Mouse (Mus musculus) kidney, embryonic 15.5 days (tissue): ENCODE data around the gene Dctd. TPM values are rescaled to one million over a fixed set of nuclear protein-coding genes. Genes with fewer than 3 reads are reported as not detected.
"Not testable (repeated sequence)": the region's sequence is repeated elsewhere in the genome, so short reads cannot be mapped to it uniquely, and the experiment has no call there.

Experiments
- ATAC-seq: fragments of 200-750 bp; cut with Nextera tagmentation; replicated peaks from 2 replicates; pipeline ENCODE4 v1.8.0; 2017; ENCODE audit warnings: moderate TSS enrichment; ENCODE audit not compliant: low FRiP score
- H3K27ac ChIP-seq: fragments of 300-500 bp; sonication (generic); 2 replicates; pipeline ENCODE4 v1.5.1; 2015; ENCODE audit warnings: mild to moderate bottlenecking, inconsistent platforms
- H3K27me3 ChIP-seq: fragments of 300-500 bp; sonication (generic); 2 replicates; pipeline ENCODE4 v1.6.1; 2015; ENCODE audit warnings: inconsistent platforms
- H3K36me3 ChIP-seq: fragments of 300-500 bp; sonication (generic); 2 replicates; pipeline ENCODE4 v1.6.1; 2015; ENCODE audit warnings: inconsistent platforms
- H3K4me1 ChIP-seq: fragments of 300-500 bp; sonication (generic); 2 replicates; pipeline ENCODE4 v1.6.1; 2015; ENCODE audit warnings: inconsistent platforms
- H3K4me2 ChIP-seq: fragments of 300-500 bp; sonication (generic); 2 replicates; pipeline ENCODE4 v1.6.1; 2015; ENCODE audit warnings: moderate library complexity, mild to moderate bottlenecking, inconsistent platforms
- H3K4me3 ChIP-seq: fragments of 300-500 bp; sonication (generic); replicated peaks from 2 replicates; pipeline ENCODE4 v1.5.1; 2015; ENCODE audit warnings: mild to moderate bottlenecking, inconsistent platforms
- H3K9ac ChIP-seq: fragments of 300-500 bp; sonication (generic); 2 replicates; pipeline ENCODE4 v1.6.1; 2015; ENCODE audit warnings: mild to moderate bottlenecking, inconsistent platforms
- H3K9me3 ChIP-seq: fragments of 300-500 bp; sonication (generic); replicated peaks from 2 replicates; pipeline ENCODE4 v1.6.1; 2016; ENCODE audit warnings: inconsistent platforms
- WGBS: fragments of 180-500 bp; shearing (Covaris S2); methylation state at CpG from one replicate; pipeline ENCODE4 v1.1.7; 2015; ENCODE audit warnings: mixed read lengths; 5-methylcytosine and 5-hydroxymethylcytosine counted together
- polyA plus RNA-seq: library from polyadenylated mRNA; unstranded; fragments of >200 nt; fragmentation: Nextera tagmentation; extraction: Ambion mirVana; gene quantifications from 2 replicates; pipeline ENCODE4 v1.2.1, GENCODE M21; 2015

Gene Dctd
- polyA plus RNA-seq, 1 experiment from 2014 or later, result 36.7 TPM

GRCm38 (mm10) chr8:48152062-48152738, 53.3 kb downstream of the Dctd start:
- peaks cover 3% of the 10 kb centered on the region; the same call in 1 of the 2 replicates for H3K36me3 ChIP-seq
- no peak overlapping the region for H3K9ac ChIP-seq
- H3K4me3 ChIP-seq, result no peak overlapping the region
- peaks cover 21% of the 10 kb centered on the region for H3K4me1 ChIP-seq
- ATAC-seq, result peak; percentile 67
- H3K27ac ChIP-seq, result no peak overlapping the region
- H3K4me2 ChIP-seq, result peak overlapping the region; percentile 28
- WGBS, result 39% methylated on average over 19 of the region's 19 CpGs
- H3K27me3 ChIP-seq, result peaks cover 4% of the 10 kb centered on the region
- H3K9me3 ChIP-seq, result peaks cover 5% of the 10 kb centered on the region

- ATAC-seq, result peak; percentile 50
- Histone ChIP-seq H3K9me3 (peaks cover 5% of the 10 kb centered on the region), H3K9ac (no peak overlapping the region), H3K4me1 (peaks cover 33% of the 10 kb centered on the region), H3K36me3 (peaks cover 3% of the 10 kb centered on the region; the same call in 1 of the 2 replicates), H3K4me3 (no peak overlapping the region; the same call in 1 of the 2 replicates), H3K4me2 (peak overlapping the region; percentile 43), H3K27me3 (peaks cover 10% of the 10 kb centered on the region), H3K27ac (no peak overlapping the region; the same call in 1 of the 2 replicates)
- 38% methylated on average over 15 of the region's 15 CpGs for WGBS
Observed at GRCm38 (mm10) chr8:48153360-48154121, 54.6 kb downstream of the Dctd start.

GRCm38 (mm10) chr8:48157718-48158117, 58.8 kb downstream of the Dctd start:
- Histone ChIP-seq H3K9ac (no peak overlapping the region), H3K9me3 (no peaks in the 10 kb centered on the region), H3K4me1 (peaks cover 35% of the 10 kb centered on the region), H3K27me3 (peaks cover 19% of the 10 kb centered on the region), H3K27ac (peak overlapping the region; percentile 48; the same call in 1 of the 2 replicates), H3K4me2 (0 out of 2 replicates have a peak overlapping the region, but pooled peaks have one; percentile 24), H3K4me3 (no peak overlapping the region), H3K36me3 (no peaks in the 10 kb centered on the region)
- no peak for ATAC-seq
- WGBS, result 32% methylated on average over 10 of the region's 10 CpGs

- ATAC-seq, result peak; percentile 67
- H3K4me1 ChIP-seq, result peaks cover 25% of the 10 kb centered on the region
- H3K27ac ChIP-seq, result peak overlapping the region; percentile 61
- no peaks in the 10 kb centered on the region for H3K36me3 ChIP-seq
- H3K4me3 ChIP-seq, result no peak overlapping the region
- H3K9ac ChIP-seq, result no peak overlapping the region
- peaks cover 22% of the 10 kb centered on the region for H3K27me3 ChIP-seq
- WGBS, result 4% methylated on average over 15 of the region's 15 CpGs
- H3K9me3 ChIP-seq, result no peaks in the 10 kb centered on the region
- H3K4me2 ChIP-seq, result peak overlapping the region; percentile 24; the same call in 1 of the 2 replicates
Observed at GRCm38 (mm10) chr8:48158560-48159217, 59.8 kb downstream of the Dctd start.

GRCm38 (mm10) chr8:48177406-48177805, 78.5 kb downstream of the Dctd start:
- H3K36me3 ChIP-seq, result no peaks in the 10 kb centered on the region
- no peak overlapping the region for H3K9ac ChIP-seq
- ATAC-seq, result no peak
- H3K9me3 ChIP-seq, result peaks cover 9% of the 10 kb centered on the region; the same call in 1 of the 2 replicates
- WGBS, result 86% methylated on average over 4 of the region's 4 CpGs
- no peak overlapping the region for H3K27ac ChIP-seq
- no peak overlapping the region for H3K4me2 ChIP-seq
- H3K4me3 ChIP-seq, result no peak overlapping the region
- H3K4me1 ChIP-seq, result 0 out of 2 replicates have a peak, but pooled peaks cover 8% of the 10 kb centered on the region
- no peaks in the 10 kb centered on the region for H3K27me3 ChIP-seq

- no peak for ATAC-seq
- Histone ChIP-seq H3K36me3 (no peaks in the 10 kb centered on the region), H3K4me1 (0 out of 2 replicates have a peak, but pooled peaks cover 8% of the 10 kb centered on the region), H3K27me3 (no peaks in the 10 kb centered on the region), H3K27ac (no peak overlapping the region), H3K9me3 (peaks cover 9% of the 10 kb centered on the region; the same call in 1 of the 2 replicates), H3K4me2 (no peak overlapping the region), H3K9ac (no peak overlapping the region), H3K4me3 (no peak overlapping the region)
- WGBS, result 93% methylated on average over 1 of the region's 1 CpGs
Observed at GRCm38 (mm10) chr8:48177876-48178275, 79.0 kb downstream of the Dctd start.

GRCm38 (mm10) chr8:48178993-48179392, 80.1 kb downstream of the Dctd start:
- H3K4me1 ChIP-seq, result 0 out of 2 replicates have a peak, but pooled peaks cover 8% of the 10 kb centered on the region
- H3K27me3 ChIP-seq, result no peaks in the 10 kb centered on the region
- H3K27ac ChIP-seq, result no peak overlapping the region
- WGBS, result 26% methylated on average over 4 of the region's 4 CpGs
- H3K4me2 ChIP-seq, result no peak overlapping the region
- H3K4me3 ChIP-seq, result no peak overlapping the region
- ATAC-seq, result no peak
- H3K36me3 ChIP-seq, result no peaks in the 10 kb centered on the region
- H3K9ac ChIP-seq, result no peak overlapping the region
- H3K9me3 ChIP-seq, result peaks cover 9% of the 10 kb centered on the region; the same call in 1 of the 2 replicates

- not testable (repeated sequence) for H3K4me1 ChIP-seq, ATAC-seq, H3K4me2 ChIP-seq, H3K9ac ChIP-seq, H3K9me3 ChIP-seq, H3K4me3 ChIP-seq, H3K36me3 ChIP-seq, H3K27me3 ChIP-seq, H3K27ac ChIP-seq
- WGBS, result 79% methylated on average over 9 of the region's 9 CpGs
Observed at GRCm38 (mm10) chr8:48180146-48180545, 81.3 kb downstream of the Dctd start.

- H3K4me3 ChIP-seq, result no peak overlapping the region
- H3K4me1 ChIP-seq, result 0 out of 2 replicates have a peak, but pooled peaks cover 8% of the 10 kb centered on the region
- H3K27me3 ChIP-seq, result no peaks in the 10 kb centered on the region
- H3K9me3 ChIP-seq, result peaks cover 9% of the 10 kb centered on the region; the same call in 1 of the 2 replicates
- H3K27ac ChIP-seq, result no peak overlapping the region
- no peak for ATAC-seq
- no peaks in the 10 kb centered on the region for H3K36me3 ChIP-seq
- whole genome bisulfite sequencing, result 93% methylated on average over 3 of the region's 3 CpGs
- H3K4me2 ChIP-seq, result no peak overlapping the region
- H3K9ac ChIP-seq, result no peak overlapping the region
Observed at GRCm38 (mm10) chr8:48181000-48181399, 82.1 kb downstream of the Dctd start.

GRCm38 (mm10) chr8:48183758-48184157, 84.9 kb downstream of the Dctd start:
- Histone ChIP-seq H3K4me1 (0 out of 2 replicates have a peak, but pooled peaks cover 8% of the 10 kb centered on the region), H3K27me3 (no peaks in the 10 kb centered on the region), H3K4me3 (no peak overlapping the region), H3K4me2 (no peak overlapping the region), H3K36me3 (no peaks in the 10 kb centered on the region), H3K9ac (no peak overlapping the region), H3K27ac (no peak overlapping the region), H3K9me3 (peaks cover 9% of the 10 kb centered on the region; the same call in 1 of the 2 replicates)
- WGBS, result 94% methylated on average over 7 of the region's 7 CpGs
- ATAC-seq, result no peak

GRCm38 (mm10) chr8:48188586-48188985, 89.7 kb downstream of the Dctd start:
- Histone ChIP-seq H3K4me3 (no peak overlapping the region), H3K27me3 (no peaks in the 10 kb centered on the region), H3K9ac (no peak overlapping the region), H3K4me1 (no peaks in the 10 kb centered on the region), H3K9me3 (no peaks in the 10 kb centered on the region), H3K4me2 (no peak overlapping the region), H3K36me3 (no peaks in the 10 kb centered on the region), H3K27ac (no peak overlapping the region)
- ATAC-seq, result no peak
- 96% methylated on average over 12 of the region's 12 CpGs for WGBS
